11 mouse cellular contexts compared by ENCODE assay signal in the genomic region with DNA sequence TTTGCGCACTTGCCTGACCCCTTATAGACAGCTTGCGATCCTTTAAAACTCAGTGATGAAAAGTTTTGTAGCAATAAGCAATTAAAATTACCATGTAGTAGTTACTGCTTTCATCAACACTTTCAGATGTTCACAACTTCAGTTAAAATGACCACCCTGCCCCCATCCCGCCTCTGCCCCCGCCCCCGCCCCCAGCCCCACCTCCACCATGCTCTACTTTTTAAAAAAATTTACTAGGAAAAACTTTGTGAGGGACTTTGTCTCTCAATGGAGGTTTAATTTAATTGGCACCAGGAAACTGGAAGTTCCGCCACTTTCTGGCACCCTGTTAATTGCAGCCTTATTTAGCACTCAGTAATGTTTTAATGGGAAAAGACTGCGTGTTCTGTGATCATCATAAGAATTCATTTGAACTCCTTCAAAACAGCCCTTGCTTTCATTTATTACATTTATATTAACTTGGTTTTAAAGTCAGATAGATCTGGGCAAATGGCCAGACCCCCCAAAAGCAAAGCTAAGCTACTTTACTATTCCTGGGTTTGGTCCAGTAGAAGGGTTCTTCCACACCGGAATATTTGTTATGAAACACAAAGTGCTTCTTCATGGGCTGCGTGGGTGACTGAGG.
DNase-seq lines count a peak whose midpoint lies in the region; ATAC-seq lines count a peak whose summit lies in the region.
"Had no signal": no experiment of that assay in that cellular context is flagged by ENCODE, and none has a peak within 500 bp of the region (broad histone marks: within the 10 kb centered on the region; RNA-seq: fewer than 3 reads in every experiment).

No protein-coding gene starts in this region.

- DNase-seq in cerebellum, adult 9-10 months = peak; percentile 46
- no peak for DNase-seq in cerebellum, adult 11 months
- no peak for DNase-seq in kidney, adult 8-10 months
- DNase-seq in layer of hippocampus, adult 9-11 months = peak; percentile 21
- no peak for DNase-seq in adrenal gland, postnatal 14 days
- DNase-seq in heart, postnatal 14 days = no peak

- H3K27me3 ChIP-seq in kidney, embryonic 14.5 days (ENCODE audit: control insufficient read depth, insufficient read depth, low read length) = no peaks in the 10 kb centered on the region
- no peaks in the 10 kb centered on the region for H3K27me3 ChIP-seq in forebrain, embryonic 15.5 days
- H3K27me3 ChIP-seq: heart, embryonic 13.5 days; hindbrain, embryonic 13.5 days had no signal

- no peaks in the 10 kb centered on the region for H3K36me3 ChIP-seq in kidney, embryonic 14.5 days (ENCODE audit: control insufficient read depth, insufficient read depth, low read length)
- H3K36me3 ChIP-seq in forebrain, embryonic 15.5 days = no peaks in the 10 kb centered on the region
- H3K36me3 ChIP-seq: hindbrain, embryonic 13.5 days had no signal

- 0 out of 2 replicates have a peak, but pooled peaks cover 2% of the 10 kb centered on the region for H3K9me3 ChIP-seq in kidney, embryonic 14.5 days (ENCODE audit: control insufficient read depth, low read length)
- H3K9me3 ChIP-seq in forebrain, embryonic 15.5 days = no peaks in the 10 kb centered on the region
- H3K9me3 ChIP-seq: heart, embryonic 13.5 days; hindbrain, embryonic 13.5 days had no signal

- intact Hi-C loops in heart, postnatal 14 days (cut with DNase I) = loop anchor here (5.0 kb wide), 3 partner anchors 297 to 432 kb away; partner anchors contain the start of gene Slc4a4

- no peak for ATAC-seq in kidney, embryonic 14.5 days (ENCODE audit: low FRiP score, low TSS enrichment)
- 0 out of 2 replicates have a peak, but pooled peaks have one; percentile 49 for ATAC-seq in forebrain, embryonic 15.5 days (replicated peaks)

- no peak overlapping the region for H3K4me3 ChIP-seq in kidney, embryonic 14.5 days (ENCODE audit: low read length)
- no peak overlapping the region for H3K4me3 ChIP-seq in forebrain, embryonic 15.5 days
- H3K4me3 ChIP-seq: heart, embryonic 13.5 days; hindbrain, embryonic 13.5 days had no signal

- 0 out of 2 replicates have a peak overlapping the region, but pooled peaks have one; percentile 15 for H3K4me2 ChIP-seq in kidney, embryonic 14.5 days (replicated peaks; ENCODE audit: low read depth, low read length)
- H3K4me2 ChIP-seq in forebrain, embryonic 15.5 days (replicated peaks) = no peak overlapping the region
- H3K4me2 ChIP-seq: heart, embryonic 13.5 days; hindbrain, embryonic 13.5 days had no signal

- H3K4me1 ChIP-seq in kidney, embryonic 14.5 days (ENCODE audit: control insufficient read depth, insufficient read depth, low read length) = no peaks in the 10 kb centered on the region
- peaks cover 5% of the 10 kb centered on the region; the same call in 1 of the 2 replicates for H3K4me1 ChIP-seq in forebrain, embryonic 15.5 days
- H3K4me1 ChIP-seq: heart, embryonic 13.5 days; hindbrain, embryonic 13.5 days had no signal

- H3K9ac ChIP-seq in kidney, embryonic 14.5 days (ENCODE audit: low read depth, low read length) = no peak overlapping the region
- H3K9ac ChIP-seq in forebrain, embryonic 15.5 days (replicated peaks) = no peak overlapping the region
- H3K9ac ChIP-seq: heart, embryonic 13.5 days; hindbrain, embryonic 13.5 days; liver, postnatal 0 days had no signal

- no peak overlapping the region for H3K27ac ChIP-seq in kidney, embryonic 14.5 days (ENCODE audit: low read depth, low read length)
- no peak overlapping the region for H3K27ac ChIP-seq in forebrain, embryonic 15.5 days (replicated peaks)
- H3K27ac ChIP-seq: heart, embryonic 13.5 days; hindbrain, embryonic 13.5 days had no signal

- 52% methylated on average over 9 of the region's 9 CpGs for WGBS in kidney, embryonic 14.5 days
- WGBS in forebrain, embryonic 15.5 days = 40% methylated on average over 9 of the region's 9 CpGs

Comparison
In these comparisons a context has a peak if more than half of its experiments do, and no peak if none do; other contexts are left out.
1. DNase-seq: peak in cerebellum, adult 9-10 months (single experiment) and layer of hippocampus, adult 9-11 months (single experiment); none in cerebellum, adult 11 months (single experiment), kidney, adult 8-10 months (0 of 2), adrenal gland, postnatal 14 days (single experiment) and heart, postnatal 14 days (0 of 2).